Mouse (Mus musculus) myocyte (in vitro differentiated cells): ENCODE measurements around the gene Ppa1. TPM values are rescaled to one million over a fixed set of nuclear protein-coding genes. Genes with fewer than 3 reads are reported as not detected.
"Not testable (repeated sequence)": the region's sequence is repeated elsewhere in the genome, so short reads cannot be mapped to it uniquely, and the experiment has no call there.

Source experiments
- H3K27me3 ChIP-seq: one replicate; pipeline ENCODE4 v1.6.1; 2011; ENCODE audit not compliant: control insufficient read depth, insufficient read depth, insufficient read length
- H3K36me3 ChIP-seq: one replicate; pipeline ENCODE4 v1.6.1; 2011; ENCODE audit not compliant: control insufficient read depth, insufficient read depth
- H3K4me2 ChIP-seq: one replicate; pipeline ENCODE4 v1.6.1; 2011; ENCODE audit warnings: low read depth, control low read depth
- H3K4me3 ChIP-seq: one replicate; pipeline ENCODE4 v1.5.1; 2011; ENCODE audit warnings: mild to moderate bottlenecking, control low read depth, moderate library complexity
- H3K79me2 ChIP-seq: one replicate; pipeline ENCODE4 v1.6.1; 2011; ENCODE audit not compliant: control insufficient read depth, insufficient read depth
- H3ac ChIP-seq: one replicate; pipeline ENCODE4 v1.6.1; 2011; ENCODE audit not compliant: control insufficient read depth, insufficient read length
- CEBPB ChIP-seq: IDR thresholded peaks from 2 replicates; pipeline ENCODE4 v1.6.1; 2011; ENCODE audit warnings: mild to moderate bottlenecking, moderate library complexity; ENCODE audit not compliant: poor library complexity, insufficient read depth, severe bottlenecking
- E2F4 ChIP-seq: IDR thresholded peaks from one replicate; pipeline ENCODE4 v1.6.1; 2011; ENCODE audit warnings: mild to moderate bottlenecking, control low read depth, moderate library complexity; ENCODE audit not compliant: insufficient read depth
- MAX ChIP-seq: IDR thresholded peaks from one replicate; pipeline ENCODE4 v1.6.1; 2011; ENCODE audit warnings: low read depth, mild to moderate bottlenecking, control low read depth
- MYOD1 ChIP-seq, 3 experiments: IDR thresholded peaks; one replicate each; pipeline ENCODE4 v1.6.1; 2011; ENCODE audit warnings: control low read depth in 2 of 3, low read depth in 2 of 3, mild to moderate bottlenecking in 2 of 3, moderate library complexity in 1 of 3; ENCODE audit not compliant: insufficient read length in 2 of 3, control insufficient read depth in 1 of 3
- MYOG ChIP-seq, 3 experiments: IDR thresholded peaks; one replicate each; pipeline ENCODE4 v1.6.1; 2011; ENCODE audit warnings: control low read depth in 2 of 3, low read depth in 2 of 3, mild to moderate bottlenecking in 2 of 3; ENCODE audit not compliant: insufficient read length in 2 of 3, control insufficient read depth in 1 of 3, insufficient read depth in 1 of 3
- POLR2A ChIP-seq: IDR thresholded peaks from one replicate; pipeline ENCODE4 v1.6.1; 2011; ENCODE audit warnings: low read depth, mild to moderate bottlenecking, control low read depth, moderate library complexity; ENCODE audit not compliant: insufficient read length
- POLR2AphosphoS2 ChIP-seq: IDR thresholded peaks from one replicate; pipeline ENCODE4 v1.6.1; 2011; ENCODE audit warnings: low read depth, control low read depth; ENCODE audit not compliant: insufficient read length
- REST ChIP-seq: IDR thresholded peaks from one replicate; pipeline ENCODE4 v1.6.1; 2011; ENCODE audit warnings: mild to moderate bottlenecking, control low read depth, moderate library complexity; ENCODE audit not compliant: insufficient read depth, insufficient read length
- SRF ChIP-seq: IDR thresholded peaks from one replicate; pipeline ENCODE4 v1.6.1; 2011; ENCODE audit warnings: low read depth; ENCODE audit not compliant: control insufficient read depth, insufficient read length
- TCF12 ChIP-seq: IDR thresholded peaks from one replicate; pipeline ENCODE4 v1.6.1; 2011; ENCODE audit warnings: mild to moderate bottlenecking, control low read depth; ENCODE audit not compliant: poor library complexity, insufficient read depth, severe bottlenecking
- TCF3 ChIP-seq: IDR thresholded peaks from one replicate; pipeline ENCODE4 v1.6.1; 2011; ENCODE audit warnings: low read depth, control low read depth; ENCODE audit not compliant: insufficient read length
- USF1 ChIP-seq: IDR thresholded peaks from one replicate; pipeline ENCODE4 v1.6.1; 2011; ENCODE audit warnings: low read depth, mild to moderate bottlenecking, control low read depth, moderate library complexity
- polyA plus RNA-seq: library from polyadenylated mRNA; unstranded; fragments of >200 nt; fragmentation: generic; extraction: Trizol; gene quantifications from one replicate; pipeline ENCODE4 v1.2.1, GENCODE M21; 2012; ENCODE audit warnings: missing spikeins

The Ppa1 gene
- polyA plus RNA-seq, 1 experiment = 93.2 TPM

GRCm38 (mm10) chr10:61621681-61622080 is 26.7 kb upstream of the Ppa1 start:
- Histone ChIP-seq H3ac (no peak overlapping the region), H3K4me2 (no peak overlapping the region), H3K4me3 (no peak overlapping the region), H3K27me3 (peaks cover 5% of the 10 kb centered on the region), H3K79me2 (no peaks in the 10 kb centered on the region), H3K36me3 (no peaks in the 10 kb centered on the region)
- TF ChIP-seq POLR2AphosphoS2 = no peak
- no peak for TF ChIP-seq SRF
- TF ChIP-seq MYOG (IDR thresholded peaks at IDR 0.05; ENCODE audit: control insufficient read depth in 1 of 3, insufficient read depth in 1 of 3, insufficient read length in 2 of 3, low read depth in 2 of 3) = no peak
- TF ChIP-seq TCF3 = no peak
- TF ChIP-seq USF1 = no peak
- no peak for TF ChIP-seq CEBPB
- TF ChIP-seq TCF12 = no peak
- TF ChIP-seq MAX = no peak
- TF ChIP-seq E2F4 = no peak

DNA sequence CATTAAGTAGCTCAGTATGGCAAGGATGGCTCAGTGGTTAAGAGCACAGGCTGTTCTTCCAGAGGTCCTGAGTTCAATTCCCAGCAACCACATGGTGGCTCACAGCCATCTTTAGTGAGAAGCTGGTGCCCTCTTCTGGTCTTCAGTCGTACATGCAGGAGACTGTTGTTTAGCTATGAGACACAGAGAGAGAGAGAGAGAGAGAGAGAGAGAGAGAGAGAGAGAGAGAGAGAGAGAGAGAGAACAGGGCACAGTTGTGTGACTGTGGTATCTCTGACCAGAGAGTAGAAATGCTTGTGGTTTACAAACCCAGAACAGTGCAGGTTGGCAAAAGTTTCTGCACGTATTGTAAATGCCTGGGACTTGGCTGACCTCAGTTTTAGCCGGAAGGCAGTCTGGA is 24.5 kb upstream of the Ppa1 start:
- not testable (repeated sequence) for H3K36me3 ChIP-seq

GRCm38 (mm10) chr10:61624771-61625170 is 23.6 kb upstream of the Ppa1 start:
- H3K79me2 ChIP-seq = no peaks in the 10 kb centered on the region
- no peak overlapping the region for H3K4me2 ChIP-seq
- peaks cover 5% of the 10 kb centered on the region for H3K27me3 ChIP-seq
- no peak for TF ChIP-seq MYOG (IDR thresholded peaks at IDR 0.05; ENCODE audit: control insufficient read depth in 1 of 3, insufficient read depth in 1 of 3, insufficient read length in 2 of 3, low read depth in 2 of 3)
- no peak for TF ChIP-seq MAX
- TF ChIP-seq USF1 = no peak
- no peak for TF ChIP-seq TCF3
- TF ChIP-seq CEBPB = no peak
- TF ChIP-seq MYOD1 (IDR thresholded peaks at IDR 0.05; ENCODE audit: control insufficient read depth in 1 of 3, insufficient read length in 2 of 3, low read depth in 2 of 3) = no peak
- TF ChIP-seq SRF = no peak
- TF ChIP-seq POLR2AphosphoS2 = no peak
- TF ChIP-seq TCF12 = no peak
- TF ChIP-seq E2F4 = no peak
- no peak for TF ChIP-seq REST
- no peak for TF ChIP-seq POLR2A
- no peak overlapping the region for H3K4me3 ChIP-seq
- no peaks in the 10 kb centered on the region for H3K36me3 ChIP-seq
- H3ac ChIP-seq = no peak overlapping the region

More for the DNA sequence above, 24.5 kb upstream of the Ppa1 start:
- H3K27me3 ChIP-seq, H3K79me2 ChIP-seq, H3ac ChIP-seq, H3K4me2 ChIP-seq, H3K4me3 ChIP-seq: not testable (repeated sequence)

GRCm38 (mm10) chr10:61625381-61626257 is 22.7 kb upstream of the Ppa1 start:
- Histone ChIP-seq H3ac (no peak overlapping the region), H3K4me3 (no peak overlapping the region), H3K79me2 (no peaks in the 10 kb centered on the region), H3K4me2 (no peak overlapping the region), H3K36me3 (no peaks in the 10 kb centered on the region), H3K27me3 (peaks cover 5% of the 10 kb centered on the region)
- no peak for TF ChIP-seq POLR2A
- TF ChIP-seq E2F4 = no peak
- TF ChIP-seq POLR2AphosphoS2 = no peak
- TF ChIP-seq MYOD1 (IDR thresholded peaks at IDR 0.05; ENCODE audit: control insufficient read depth in 1 of 3, insufficient read length in 2 of 3, low read depth in 2 of 3) = no peak
- no peak for TF ChIP-seq MYOG (IDR thresholded peaks at IDR 0.05; ENCODE audit: control insufficient read depth in 1 of 3, insufficient read depth in 1 of 3, insufficient read length in 2 of 3, low read depth in 2 of 3)
- TF ChIP-seq SRF = no peak
- no peak for TF ChIP-seq TCF3
- TF ChIP-seq CEBPB = no peak
- no peak for TF ChIP-seq REST
- no peak for TF ChIP-seq MAX
- TF ChIP-seq TCF12 = no peak
- no peak for TF ChIP-seq USF1

- Histone ChIP-seq H3K27me3 (peaks cover 5% of the 10 kb centered on the region), H3ac (no peak overlapping the region), H3K36me3 (no peaks in the 10 kb centered on the region), H3K79me2 (no peaks in the 10 kb centered on the region), H3K4me2 (no peak overlapping the region), H3K4me3 (no peak overlapping the region)
- no peak for TF ChIP-seq TCF12
- no peak for TF ChIP-seq POLR2AphosphoS2
- TF ChIP-seq MYOG (IDR thresholded peaks at IDR 0.05; ENCODE audit: control insufficient read depth in 1 of 3, insufficient read depth in 1 of 3, insufficient read length in 2 of 3, low read depth in 2 of 3) = no peak
- no peak for TF ChIP-seq REST
- TF ChIP-seq USF1 = no peak
- TF ChIP-seq TCF3 = no peak
- no peak for TF ChIP-seq SRF
- TF ChIP-seq MYOD1 (IDR thresholded peaks at IDR 0.05; ENCODE audit: control insufficient read depth in 1 of 3, insufficient read length in 2 of 3, low read depth in 2 of 3) = no peak
- no peak for TF ChIP-seq CEBPB
- TF ChIP-seq E2F4 = no peak
Observed at GRCm38 (mm10) chr10:61626551-61626950, 21.8 kb upstream of the Ppa1 start.
